Mouse (Mus musculus) liver, postnatal 0 days (tissue): ENCODE measurements around the gene 1110059E24Rik.

ENCODE experiments used
- CTCF ChIP-seq: sonication (generic); IDR thresholded peaks from 2 replicates; pipeline ENCODE4 v1.5.1; 2016; ENCODE audit warnings: antibody characterized with exemption, low read depth
- EP300 ChIP-seq: IDR thresholded peaks from 2 replicates; pipeline ENCODE4 v1.6.1; 2016; ENCODE audit warnings: antibody characterized with exemption, low read depth, mild to moderate bottlenecking

- no peak for TF ChIP-seq CTCF
- TF ChIP-seq EP300 = no peak
These were observed 23.3 kb downstream of the 1110059E24Rik start for GRCm38 (mm10) chr19:21629501-21629900.
